Mouse (Mus musculus) kidney, adult 9 months (tissue): ENCODE data around the gene Rad23b.
"Not testable (repeated sequence)": the region's sequence is repeated elsewhere in the genome, so short reads cannot be mapped to it uniquely, and the experiment has no call there.

ENCODE experiments used
- DNase-seq: peaks from one replicate; pipeline ENCODE4 v3.0.0; 2022

The Rad23b gene

DNA sequence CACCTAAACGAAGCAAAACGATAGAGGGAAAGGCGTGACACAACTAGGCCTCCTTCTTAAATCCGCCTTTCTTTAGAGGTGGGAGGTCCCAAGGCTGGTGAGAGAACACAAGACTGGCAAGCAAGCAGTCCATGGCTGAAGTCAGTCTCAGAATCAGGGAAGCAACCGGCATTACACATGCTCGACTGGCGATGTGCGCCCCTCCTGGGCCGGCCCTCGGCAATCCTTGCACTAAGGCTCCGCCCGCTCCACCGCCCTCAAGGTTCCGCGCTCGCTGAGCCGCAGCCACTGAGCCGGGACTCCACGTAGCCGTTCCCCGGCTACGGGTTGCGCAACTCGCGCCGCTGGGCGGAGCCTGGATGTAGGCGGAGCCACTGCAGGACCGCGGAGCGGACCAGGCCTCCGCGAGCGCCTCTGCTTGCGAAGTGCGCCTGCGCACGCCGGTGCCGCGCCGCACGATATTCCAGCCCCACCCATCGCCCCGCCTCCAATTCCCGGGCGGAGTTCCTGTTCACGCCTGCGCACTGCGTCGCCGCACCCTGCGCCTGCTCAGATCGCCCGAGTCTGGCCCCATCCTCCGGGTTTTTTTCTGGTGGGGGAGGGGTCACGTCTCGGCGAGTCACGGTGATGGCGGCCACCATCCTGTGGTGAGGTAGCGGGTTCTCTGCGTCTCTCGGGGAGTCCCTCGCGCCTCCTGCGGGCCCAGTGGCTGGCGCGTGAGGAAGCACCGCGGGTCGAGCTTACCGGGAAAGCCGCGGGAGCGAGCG lies at the start of gene Rad23b:
TSS of gene Rad23b (plus strand) at position 592 of the 767 bp plus-strand sequence.
- DNase-seq = peak; percentile 100

DNA sequence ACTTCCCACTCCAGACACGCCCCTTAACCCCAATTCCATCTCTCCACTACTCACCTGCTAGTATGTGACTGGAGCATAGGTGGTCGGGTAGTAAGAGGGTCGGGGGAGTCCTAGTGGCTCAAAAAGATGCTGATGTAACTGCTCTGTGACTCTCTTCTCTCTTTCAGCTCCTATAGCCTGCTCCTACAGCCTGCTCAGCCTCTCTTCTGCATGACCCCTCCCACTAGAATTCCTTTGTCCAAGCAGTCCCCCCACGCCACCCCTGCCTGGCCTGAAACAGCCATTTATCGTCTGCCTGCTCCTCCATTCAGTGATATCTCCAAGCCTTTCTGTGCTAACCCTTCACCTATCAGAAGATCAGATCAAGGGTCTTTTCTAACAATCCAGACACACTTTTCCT lies 45.7 kb upstream of the Rad23b start:
- DNase-seq = no peak

DNA sequence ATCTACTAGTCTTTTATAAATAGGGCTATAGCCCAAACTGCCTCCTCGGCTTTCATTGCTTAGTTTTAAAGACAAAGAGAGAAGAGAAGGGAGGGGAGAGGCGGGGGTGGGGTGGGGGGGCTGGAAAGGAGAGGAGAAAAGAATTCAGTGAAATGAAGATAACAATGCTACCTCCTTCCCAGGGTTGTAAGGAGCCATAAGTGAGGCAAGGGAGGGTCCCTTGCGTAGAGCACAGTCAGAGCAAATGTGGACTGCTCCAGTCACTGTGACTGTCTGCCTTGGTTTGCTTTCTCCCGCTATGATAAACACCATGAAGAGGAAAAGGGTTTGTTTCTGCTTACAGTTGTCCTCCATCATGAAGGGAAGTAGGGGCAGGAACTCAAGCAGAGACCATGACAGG lies 43.2 kb upstream of the Rad23b start:
- no peak for DNase-seq

DNA sequence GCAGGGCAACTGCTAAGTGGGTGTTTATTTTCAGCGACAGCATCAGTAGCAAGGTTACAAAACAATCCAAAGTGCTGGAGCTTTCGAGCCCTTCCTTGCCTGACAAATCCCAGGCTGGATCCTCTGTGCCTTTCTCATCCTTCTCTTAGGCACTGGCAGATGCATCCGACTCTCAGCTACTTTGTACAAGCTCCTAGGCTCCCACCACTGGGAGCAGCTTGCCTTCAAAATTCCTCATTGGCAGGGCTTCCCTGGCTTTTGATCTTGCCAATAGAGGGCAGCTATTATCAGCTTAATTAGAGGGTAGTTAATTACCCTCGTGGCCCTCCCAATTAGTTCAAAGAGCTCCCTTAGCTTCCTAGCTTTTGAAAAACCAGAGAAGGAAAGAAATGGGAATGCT lies 33.1 kb upstream of the Rad23b start:
- no peak for DNase-seq

DNA sequence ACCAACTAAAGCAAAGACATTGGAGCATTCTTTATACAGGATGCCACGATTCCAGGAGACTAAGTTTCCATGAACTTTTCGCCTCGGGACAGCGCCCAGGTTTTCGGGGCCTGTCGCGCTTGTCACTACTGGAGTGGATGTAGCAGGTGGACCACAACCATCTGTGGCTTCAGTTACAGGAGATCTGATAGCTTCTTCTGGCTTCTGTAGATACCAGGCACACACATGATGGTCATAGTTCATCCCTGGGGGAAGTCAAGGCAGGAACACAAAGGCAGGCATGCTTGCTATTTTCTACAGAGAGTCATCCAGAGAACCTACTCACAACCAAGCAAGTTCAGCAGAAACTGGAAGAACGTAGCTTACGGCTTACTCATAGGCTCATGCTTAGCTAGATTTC lies 31.5 kb upstream of the Rad23b start:
- not testable (repeated sequence) for DNase-seq

DNA sequence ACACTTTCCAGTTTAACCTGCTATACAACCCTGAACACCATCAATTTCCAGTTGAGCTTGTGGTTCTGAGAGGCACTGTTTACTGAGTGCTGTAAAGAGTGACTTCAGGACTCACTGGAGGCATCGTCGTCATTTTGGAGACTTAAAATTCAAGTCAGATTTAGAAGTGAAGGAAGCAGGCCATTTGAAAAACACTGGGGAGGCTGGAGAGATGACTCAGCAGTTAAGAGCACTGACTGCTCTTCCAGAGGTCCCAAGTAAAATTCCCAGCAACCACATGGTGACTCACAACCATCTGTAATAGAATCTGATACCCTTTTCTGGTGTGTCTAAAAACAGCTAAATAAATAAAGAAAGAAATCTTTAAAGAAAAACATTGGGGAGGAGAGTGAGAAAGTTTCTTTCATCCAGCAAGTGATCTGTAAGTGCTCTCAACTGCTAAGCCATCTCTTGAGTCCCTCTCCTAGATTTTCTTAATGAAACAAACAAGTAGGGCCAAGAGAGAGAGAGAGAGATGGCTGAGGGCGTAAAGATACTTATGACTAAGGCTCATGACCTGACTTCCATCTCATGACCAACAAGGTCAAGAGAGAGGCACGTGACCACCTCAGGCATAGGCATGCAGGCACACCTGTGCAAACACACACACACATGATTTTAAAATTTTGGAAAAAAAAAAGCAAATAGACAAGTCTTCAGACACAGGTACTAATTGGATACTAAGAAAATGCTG lies 23.9 kb upstream of the Rad23b start:
- DNase-seq = no peak

DNA sequence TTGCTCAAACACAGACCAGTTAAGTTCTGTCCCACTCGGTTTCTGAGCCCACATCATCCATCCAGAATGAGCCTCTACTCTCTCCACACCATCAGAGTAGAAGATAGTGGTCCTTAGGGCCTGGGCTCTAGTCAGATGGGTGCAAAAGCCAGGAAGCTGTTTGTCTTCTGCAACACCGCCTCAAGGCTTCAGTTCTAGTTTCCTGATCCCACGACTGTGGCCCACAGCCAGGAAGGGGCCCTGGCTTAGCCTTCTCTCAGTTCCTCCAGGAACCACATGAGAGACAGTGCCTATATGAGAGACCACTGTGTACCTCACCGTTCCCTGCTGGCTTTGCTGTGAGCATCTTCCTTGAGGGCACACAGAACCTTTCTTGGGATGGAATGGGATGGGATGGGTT lies 22.3 kb upstream of the Rad23b start:
- no peak for DNase-seq

DNA sequence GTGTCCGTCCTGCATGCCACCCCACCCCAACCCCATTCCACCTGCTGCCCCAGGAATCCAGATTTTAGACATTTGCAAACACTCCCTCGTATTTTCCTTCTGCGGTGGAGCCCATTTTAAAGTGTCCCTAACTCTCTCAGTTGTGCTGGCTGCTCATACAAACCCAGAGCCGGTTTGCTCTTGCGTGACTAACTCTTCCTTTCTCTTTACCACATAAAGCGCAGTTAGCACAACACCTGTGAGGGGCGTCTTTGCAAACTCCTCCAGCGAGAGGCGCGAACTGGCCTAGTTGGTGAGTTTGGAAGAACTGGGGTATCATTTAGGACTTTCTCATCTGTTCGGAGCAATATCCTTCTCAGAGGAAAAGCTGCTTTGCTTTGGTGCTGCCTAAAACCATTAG lies 21.4 kb upstream of the Rad23b start:
- no peak for DNase-seq

DNA sequence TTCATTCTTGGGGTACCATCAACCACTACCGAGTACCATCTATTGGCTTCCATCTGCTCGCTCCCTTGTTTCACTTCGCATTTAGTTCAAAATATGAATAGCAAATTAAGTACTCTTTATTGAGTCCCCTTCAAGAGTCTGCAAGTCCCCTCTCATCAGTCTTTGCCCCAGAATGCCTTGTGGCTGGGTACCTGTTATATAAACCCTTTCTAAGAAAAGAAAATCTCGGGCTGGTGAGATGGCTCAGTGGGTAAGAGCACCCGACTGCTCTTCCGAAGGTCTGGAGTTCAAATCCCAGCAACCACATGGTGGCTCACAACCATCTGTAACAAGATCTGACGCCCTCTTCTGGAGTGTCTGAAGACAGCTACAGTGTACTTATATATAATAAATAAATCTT lies 20.9 kb upstream of the Rad23b start:
- DNase-seq = not testable (repeated sequence)

DNA sequence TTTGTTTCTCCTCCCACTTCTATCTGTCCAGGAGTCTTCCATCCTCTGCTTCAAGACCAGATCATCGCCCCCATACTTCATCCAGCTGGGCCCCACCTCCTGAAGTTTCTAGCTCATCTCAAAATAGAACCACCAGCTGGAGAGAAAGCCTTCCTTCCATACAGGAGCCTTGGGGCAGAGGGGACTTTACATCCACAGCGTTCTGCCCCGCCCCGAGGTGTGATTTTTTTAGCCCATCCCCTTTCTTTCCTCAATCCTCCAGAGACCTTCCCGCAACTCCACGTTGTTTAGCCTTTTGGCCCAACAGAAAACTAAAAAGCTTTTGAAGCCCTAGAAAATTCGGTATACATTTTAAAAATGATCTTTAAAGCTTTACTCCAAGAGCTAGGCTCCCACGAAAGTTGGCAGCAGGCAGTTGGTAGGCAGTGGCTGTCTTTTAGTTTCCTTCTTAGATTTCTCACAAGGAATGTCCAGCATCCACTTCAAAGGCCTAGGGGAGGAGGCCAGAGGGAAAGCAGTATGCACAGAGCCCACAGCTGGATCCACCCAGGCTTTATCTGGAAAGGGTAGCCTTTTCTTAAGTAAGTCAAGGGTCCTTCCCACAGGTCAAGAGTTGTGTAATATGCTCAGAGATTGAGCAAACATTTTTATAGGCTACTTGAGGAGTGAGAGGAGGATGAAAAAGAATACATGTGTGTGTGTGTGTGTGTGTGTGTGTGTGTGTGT lies 20.1 kb upstream of the Rad23b start:
- no peak for DNase-seq

DNA sequence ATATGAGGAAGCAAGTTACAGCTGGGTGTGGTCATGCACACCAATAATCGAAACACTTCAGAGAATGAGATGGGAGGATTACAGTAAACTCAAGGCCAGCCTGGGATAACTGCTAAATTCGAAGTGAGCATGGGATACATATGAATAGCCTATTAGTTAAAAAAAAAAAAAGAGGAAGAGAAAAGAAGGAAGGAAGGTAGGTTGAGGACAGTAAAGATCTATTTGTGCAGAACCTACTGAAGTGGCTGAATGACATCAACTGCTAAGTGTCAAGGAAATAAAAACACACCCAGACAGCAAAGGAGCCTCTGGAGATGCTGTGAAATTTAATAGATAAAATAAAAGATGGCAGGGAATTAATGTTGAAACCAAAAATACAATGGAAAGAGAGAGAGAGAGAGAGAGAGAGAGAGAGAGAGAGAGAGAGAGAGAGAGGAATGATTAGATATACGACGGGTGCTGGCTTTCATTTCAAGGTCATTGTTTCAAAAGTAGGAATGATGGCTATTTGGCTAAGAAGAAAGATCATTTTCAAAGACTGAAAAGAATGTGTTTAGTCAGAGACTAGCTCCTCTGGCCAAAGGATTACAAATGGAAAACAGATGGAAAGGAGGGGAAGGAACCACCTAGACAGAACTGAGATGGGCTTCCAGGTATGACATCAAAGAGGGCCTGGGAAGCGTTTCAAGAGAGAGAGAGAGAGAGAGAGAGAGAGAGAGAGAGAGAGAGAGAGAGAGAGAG lies 14.6 kb upstream of the Rad23b start:
- no peak for DNase-seq

DNA sequence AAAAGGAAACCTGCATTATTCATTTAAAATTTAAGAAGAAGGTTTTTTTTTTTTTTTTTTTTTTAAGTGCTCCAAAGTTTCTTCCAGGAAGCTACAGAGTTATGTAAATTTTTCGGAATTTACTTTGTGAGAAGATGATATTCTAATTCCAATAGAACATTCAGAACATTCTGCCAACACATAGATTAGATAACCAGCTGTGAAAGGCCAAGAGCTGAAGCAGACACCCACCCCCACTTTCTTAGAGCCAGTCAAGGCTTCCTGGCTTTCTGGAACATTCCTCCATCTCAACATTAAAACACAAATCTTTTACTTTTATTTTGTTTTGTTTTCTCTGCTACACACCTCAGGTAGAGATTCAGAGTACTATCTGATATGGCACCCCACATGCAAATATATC lies 10.9 kb upstream of the Rad23b start:
- DNase-seq = no peak

DNA sequence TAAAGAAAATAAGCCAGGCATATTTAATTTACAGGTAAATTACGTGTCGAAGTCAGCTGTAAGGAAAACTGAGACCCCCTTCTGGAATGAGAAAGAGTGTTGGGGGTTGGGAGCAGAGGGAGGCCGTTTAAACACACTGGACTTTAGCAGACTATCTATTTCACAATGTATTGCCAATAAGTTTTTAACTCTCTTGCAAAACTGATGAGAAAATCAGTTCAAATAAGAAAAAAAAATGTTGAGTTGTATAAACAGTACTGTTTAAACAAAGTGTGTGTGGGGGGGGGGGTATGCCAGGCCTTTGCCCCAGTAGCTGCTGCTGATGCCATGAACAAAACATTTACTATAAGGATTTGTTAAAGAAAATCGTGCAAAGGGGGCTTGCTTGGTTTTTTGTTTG lies 10.5 kb upstream of the Rad23b start:
- DNase-seq = no peak

DNA sequence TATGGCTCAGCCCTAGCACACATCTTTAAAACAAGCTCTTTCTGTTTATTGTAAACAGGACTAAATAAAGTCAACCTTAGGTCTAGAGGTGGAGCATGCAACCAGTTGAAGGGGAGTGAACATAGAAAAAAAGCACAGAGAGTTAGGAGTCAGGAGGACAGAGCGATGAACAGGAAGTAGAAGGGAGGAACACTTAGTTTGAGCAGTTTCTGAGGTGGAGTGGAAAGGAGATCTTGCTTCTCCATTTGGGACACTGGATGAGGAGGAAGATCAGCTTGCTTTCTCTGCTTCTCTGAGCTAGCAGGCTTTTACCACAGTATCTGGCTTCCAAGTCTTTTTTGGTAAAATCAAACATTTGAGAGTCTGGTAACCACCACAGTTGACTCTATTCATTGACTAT lies 8.0 kb upstream of the Rad23b start:
- no peak for DNase-seq

DNA sequence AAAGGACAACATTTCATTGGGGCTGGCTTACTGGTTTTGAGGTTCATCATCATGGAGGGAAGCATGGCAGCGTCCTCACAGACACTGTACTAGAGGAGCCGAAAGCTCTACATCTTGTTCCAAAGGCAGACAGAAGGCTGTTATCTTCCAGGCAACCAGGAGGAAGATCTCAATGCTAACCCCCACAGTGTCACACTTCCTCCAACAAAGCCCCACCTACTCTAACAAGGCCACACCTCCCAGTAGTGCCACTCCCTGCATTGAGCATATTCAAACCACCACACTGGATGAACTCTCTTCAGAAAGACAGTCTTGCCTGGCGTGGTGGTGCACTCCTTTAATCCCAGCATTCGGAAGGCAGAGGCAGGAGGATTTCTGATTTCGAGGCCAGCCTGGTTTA lies 7.2 kb upstream of the Rad23b start:
- no peak for DNase-seq

DNA sequence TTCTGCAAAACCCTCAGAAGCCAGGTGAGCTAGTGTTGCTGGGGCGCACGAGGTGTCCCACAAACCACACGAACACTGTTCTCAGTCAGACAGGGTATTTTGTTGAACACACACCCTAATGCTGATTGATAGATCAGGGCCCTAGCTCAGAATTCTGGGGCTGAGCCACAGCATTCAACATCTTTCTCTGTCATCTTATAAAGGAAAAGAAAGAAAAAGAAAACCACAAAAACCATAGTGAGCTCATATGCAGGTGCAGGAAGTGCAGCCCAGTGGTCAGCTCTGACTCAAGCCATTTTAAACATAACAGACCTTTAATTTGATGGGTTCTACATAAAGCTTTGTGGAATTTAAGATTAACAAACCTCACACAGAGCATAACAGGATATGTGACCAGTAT lies 6.6 kb upstream of the Rad23b start:
- DNase-seq = no peak

DNA sequence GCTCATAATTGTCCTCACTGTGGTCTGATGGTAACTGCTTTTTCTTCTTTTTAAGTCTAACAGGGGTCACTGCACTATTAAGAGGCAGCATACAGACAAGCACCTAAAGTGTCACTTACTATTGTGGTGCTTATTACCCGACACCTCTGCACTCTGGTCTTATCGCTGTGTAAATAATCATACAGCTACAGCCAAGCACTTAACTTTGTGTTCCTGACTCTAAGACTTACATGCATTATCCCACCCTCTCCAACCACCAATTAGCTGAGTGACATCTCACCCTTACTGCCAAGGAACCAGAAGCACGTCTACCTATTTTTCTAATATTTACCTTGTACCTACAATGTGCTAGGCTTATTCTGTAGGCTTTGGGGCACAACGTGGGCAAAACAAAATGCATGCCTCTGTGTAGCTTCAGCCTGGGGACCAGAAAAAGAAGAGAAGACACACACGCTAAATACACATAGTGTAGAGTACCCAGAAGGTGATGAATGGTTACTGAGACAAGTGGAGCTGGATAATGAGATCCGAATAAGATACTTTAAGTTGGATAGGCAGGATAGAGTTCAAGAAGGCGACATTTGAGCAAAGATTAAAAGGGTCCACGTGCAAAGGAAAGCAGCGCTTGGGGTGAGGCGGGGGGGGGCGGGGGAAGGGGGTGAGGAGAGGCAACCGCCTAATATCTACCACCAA lies 938 bp upstream of the Rad23b start:
- peak; percentile 24 for DNase-seq

DNA sequence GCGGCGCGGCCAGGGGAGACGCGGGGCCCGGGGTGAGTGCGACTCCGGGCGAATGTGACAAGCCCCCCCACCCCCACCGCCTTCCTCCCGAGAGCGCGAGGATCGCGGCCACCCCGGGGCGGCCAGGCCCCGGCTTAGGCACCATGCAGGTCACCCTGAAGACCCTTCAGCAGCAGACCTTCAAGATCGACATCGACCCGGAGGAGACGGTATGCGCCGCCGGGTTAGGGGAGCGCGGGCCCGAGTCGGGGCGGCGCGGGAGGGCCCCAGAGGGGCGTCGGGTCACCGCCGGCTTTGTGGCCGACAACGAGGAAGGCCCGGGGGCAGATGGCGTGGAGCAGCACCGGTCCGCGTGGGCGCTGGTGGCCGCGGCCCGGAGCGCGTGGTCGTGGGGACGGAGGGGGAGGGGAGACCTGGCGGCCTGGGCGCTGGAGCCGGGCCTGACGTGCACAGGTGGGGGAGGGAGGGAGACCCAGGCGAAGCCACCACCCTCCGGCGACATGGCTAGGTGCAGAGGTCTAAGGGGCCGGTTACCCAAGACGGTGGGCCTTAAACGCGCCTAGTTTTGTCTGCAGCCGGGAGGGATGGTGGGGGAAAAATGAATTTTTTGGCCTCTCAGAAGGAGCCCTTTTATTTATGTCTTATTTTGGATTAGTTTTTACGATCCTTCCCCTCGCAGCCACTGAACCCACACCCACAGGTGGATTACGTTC lies 532 bp downstream of the Rad23b start:
- peak; percentile 48 for DNase-seq

DNA sequence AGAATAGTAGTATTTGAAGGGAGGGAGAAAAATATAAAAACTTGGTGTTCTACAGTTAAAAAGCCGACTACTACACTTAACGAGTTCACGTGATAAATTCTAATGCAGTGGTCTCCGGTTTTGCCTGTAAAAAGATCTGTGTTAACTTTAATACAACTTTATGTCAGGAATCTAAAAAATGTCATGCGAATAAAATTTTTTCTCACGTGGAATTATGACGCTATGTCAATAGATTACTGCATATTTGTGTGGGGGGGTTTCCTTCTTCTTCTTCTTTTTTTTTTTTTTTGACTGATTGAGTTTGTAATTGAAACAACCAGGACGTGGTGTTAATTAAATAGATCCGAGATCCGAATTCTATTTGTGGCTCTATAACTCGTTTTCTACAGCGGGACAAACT lies 1.2 kb downstream of the Rad23b start:
- DNase-seq = no peak

DNA sequence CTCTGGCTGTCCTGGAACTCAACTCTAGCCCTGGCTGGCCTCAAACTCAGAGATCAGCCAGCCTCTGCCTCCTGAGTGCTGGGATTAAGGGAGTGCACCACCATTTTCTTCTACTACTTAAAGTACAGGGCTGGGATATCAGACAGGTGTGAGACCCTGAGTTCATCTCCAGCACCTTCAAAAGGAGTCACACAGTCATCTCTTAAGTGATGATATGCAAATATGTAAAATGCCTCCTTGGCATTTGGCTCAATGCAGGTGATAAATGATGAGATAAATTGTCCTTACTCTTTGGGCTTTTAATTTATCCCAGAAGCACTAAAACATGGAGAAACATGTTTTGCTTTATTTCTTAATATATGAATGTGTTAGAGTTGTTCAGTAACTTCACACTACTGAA lies 2.0 kb downstream of the Rad23b start:
- no peak for DNase-seq

DNA sequence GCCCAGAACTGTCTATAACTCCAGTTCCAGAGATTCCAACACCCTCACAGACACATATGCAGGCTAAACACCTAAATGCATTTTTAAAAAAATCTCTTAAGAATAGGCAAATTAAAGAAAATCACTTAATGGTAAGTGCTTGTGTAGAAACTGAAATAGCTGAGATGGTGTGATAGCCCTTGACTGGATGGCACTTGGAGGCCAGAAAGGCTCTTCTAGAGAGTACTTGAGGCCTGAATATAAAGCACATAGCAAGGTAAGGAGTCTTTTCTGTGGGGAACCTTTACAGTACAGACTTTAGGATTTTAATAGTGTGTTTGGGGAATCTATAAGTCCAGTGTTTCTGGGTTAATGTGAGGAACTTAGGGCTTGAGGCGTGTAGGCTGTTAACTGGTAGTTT lies 4.2 kb downstream of the Rad23b start:
- DNase-seq = no peak

DNA sequence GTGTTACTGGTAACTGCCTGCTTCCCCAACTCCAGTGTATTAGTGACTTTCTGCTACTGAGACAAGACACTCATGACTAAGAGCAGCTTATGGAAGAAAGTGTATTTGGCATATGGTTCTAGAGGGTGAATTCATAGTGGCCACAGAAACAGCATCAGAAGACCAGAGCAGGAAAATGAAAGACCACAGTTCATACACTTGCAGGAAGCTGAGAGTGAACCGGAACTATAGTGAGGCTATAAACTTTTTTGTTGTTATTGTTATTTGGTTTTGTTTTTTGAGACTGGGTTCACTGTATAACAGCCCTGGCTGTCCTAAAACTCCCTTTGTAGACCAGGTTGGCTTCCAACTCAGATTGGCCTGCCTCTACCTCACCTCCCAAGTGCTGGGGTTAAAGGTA lies 6.0 kb downstream of the Rad23b start:
- no peak for DNase-seq
